Mouse (Mus musculus) telencephalon, adult 2 months (tissue): ENCODE results near the gene Glis3.

Experiments used
- DNase-seq: peaks from one replicate; pipeline ENCODE4 v3.0.0-alpha.2; 2011; ENCODE audit warnings: low read depth, low spot score

Glis3 gene

DNA sequence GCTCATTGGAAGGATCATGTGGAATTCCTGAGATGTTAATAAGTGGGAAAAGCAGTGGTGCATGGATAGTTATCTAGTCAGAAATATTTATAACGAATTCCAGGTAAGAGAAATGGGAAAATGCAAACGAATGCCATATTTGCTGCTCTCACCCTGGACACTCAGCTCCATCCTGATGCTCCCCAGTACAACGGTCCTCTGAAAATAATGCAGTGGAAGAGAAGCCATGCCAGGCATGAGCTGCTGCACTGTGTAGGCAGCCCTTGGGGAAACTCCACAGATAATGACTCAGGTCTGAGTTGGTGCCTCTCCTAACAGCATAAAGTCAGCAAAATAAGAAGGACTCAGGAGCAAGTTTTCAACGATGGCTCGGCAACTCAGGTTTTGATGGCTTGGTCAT, 433.7 kb downstream of the Glis3 start:
- no peak for DNase-seq

DNA sequence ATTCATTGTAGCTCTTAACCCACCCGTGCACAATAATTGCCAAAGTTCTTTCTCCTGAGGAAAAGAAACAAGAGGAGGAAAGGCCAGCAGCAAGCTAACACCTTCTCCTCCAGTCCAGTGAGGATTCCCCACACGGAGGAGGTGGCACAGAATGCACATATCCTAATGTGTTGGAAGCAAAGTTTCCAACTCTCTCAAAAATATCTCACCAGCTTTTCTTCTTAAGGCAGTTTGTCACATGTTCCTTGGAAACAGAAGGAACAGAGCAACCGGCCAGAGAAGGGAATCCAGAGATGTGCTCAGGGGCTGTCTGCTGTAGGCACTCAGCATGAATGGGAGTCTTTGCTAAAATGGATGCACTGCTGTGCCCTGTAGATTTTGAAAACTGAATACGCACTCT, 441.8 kb downstream of the Glis3 start:
- DNase-seq: peak; percentile 39

- peak; percentile 16 for DNase-seq
Observed at GRCm38 (mm10) chr19:28237621-28238020, 442.3 kb downstream of the Glis3 start.

GRCm38 (mm10) chr19:28235571-28235970, 444.3 kb downstream of the Glis3 start:
- no peak for DNase-seq

- DNase-seq: peak; percentile 29
Observed at GRCm38 (mm10) chr19:28235096-28235495, 444.8 kb downstream of the Glis3 start.

- no peak for DNase-seq
Observed at GRCm38 (mm10) chr19:28234676-28235075, 445.2 kb downstream of the Glis3 start.

DNA sequence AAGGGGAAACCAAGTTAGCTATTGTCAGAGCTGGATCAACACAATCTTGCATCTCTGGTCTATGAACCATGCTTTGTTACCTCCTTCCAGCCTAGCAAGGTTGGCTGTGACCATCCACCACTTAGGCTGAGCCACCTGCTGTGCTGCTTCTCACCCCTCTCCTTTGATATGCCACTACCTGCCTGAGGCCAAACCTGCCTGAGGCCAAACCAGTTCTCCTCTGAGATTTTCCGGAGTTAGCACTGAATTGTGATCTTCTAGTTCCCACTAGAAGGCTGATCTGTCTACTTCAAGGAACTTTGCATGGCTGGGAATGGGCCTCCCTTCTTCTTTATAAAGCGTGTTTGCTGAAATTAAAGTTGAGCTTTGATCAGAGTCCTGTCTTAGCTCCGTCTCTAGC, 448.4 kb downstream of the Glis3 start:
- DNase-seq: no peak

DNA sequence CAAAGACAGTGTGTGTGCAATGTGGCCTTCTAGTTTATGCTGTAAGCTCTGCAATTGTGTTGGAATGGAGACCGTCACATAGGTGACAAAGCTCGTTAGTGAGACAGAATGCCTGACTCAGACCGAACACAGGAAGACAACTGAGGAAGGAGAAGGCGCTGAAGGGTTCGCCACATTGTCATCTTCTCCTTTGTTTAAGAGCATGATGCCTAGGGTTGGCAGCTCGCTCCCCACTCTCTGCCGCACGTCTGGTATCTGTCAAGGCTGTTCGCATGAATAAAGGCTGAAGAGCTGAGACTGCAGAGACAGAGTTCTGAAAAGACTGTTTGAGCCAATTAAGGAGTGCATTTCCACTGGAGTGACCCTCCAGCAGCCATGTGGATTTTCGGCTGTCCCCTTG, 452.4 kb downstream of the Glis3 start:
- DNase-seq: no peak

GRCm38 (mm10) chr19:28225651-28226050, 454.2 kb downstream of the Glis3 start:
- DNase-seq: no peak

DNA sequence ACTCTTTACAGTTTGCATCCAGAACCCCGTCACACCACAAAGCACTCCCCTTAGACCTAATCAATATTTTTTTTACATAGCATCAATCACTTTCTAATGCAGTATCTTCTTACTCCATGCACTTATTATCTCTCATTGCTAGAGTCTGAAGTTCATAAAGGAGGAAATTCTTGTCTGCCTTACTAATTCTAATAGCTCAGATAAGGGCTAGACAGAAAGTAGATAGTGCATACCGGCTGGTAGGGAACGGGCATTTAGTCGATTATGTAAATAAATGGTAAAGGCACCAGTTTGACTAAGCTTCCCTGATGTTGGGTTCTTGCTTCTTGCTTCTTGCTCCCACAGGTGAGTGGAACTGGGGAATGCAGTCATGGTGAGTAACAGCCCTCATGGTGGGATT, 468.2 kb downstream of the Glis3 start:
- no peak for DNase-seq
